Mouse (Mus musculus) testis, postnatal 10 days (tissue): Measurements from ENCODE around the gene Hist2h2be.
"Not testable (repeated sequence)": the region's sequence is repeated elsewhere in the genome, so short reads cannot be mapped to it uniquely, and the experiment has no call there.

Source experiments
- DNase-seq: peaks from one replicate; pipeline ENCODE4 v3.0.0; 2021; ENCODE audit warnings: low spot score

The Hist2h2be gene

GRCm38 (mm10) chr3:96262979-96263550 lies 42.1 kb downstream of the Hist2h2be start, which contains the start of gene Hist2h4:
Hist2h4 (minus strand) TSS chr3:96263311.
- peak; percentile 90 for DNase-seq

- DNase-seq = peak; percentile 58
Measured at GRCm38 (mm10) chr3:96263558-96264403, 42.9 kb downstream of the Hist2h2be start.

DNA sequence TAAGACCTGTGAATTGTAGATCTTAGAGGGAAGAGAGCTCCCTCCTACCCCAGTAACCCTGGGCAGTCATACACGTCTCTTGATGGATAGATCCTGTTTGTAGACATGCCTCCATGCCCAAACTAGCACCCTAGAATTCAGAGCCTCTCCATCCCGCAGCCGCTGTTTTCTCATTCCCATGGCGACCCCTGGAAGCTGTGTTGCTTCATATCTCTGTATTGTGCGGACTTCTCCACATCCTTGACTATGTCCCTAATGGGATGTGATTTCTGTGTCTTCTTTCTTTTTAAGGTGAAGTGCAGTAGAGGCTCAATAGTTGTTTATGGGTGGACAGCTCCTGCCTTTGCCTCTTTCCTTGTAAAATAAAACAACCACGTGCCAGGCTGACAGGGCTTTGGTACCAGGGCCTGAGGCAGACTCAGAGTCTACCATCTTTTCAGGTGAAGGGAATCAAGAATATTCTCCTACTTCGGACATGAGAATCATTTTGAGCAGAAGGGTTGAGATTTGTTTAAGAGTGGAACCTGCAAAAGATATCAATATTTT lies 43.6 kb downstream of the Hist2h2be start:
- no peak for DNase-seq

DNA sequence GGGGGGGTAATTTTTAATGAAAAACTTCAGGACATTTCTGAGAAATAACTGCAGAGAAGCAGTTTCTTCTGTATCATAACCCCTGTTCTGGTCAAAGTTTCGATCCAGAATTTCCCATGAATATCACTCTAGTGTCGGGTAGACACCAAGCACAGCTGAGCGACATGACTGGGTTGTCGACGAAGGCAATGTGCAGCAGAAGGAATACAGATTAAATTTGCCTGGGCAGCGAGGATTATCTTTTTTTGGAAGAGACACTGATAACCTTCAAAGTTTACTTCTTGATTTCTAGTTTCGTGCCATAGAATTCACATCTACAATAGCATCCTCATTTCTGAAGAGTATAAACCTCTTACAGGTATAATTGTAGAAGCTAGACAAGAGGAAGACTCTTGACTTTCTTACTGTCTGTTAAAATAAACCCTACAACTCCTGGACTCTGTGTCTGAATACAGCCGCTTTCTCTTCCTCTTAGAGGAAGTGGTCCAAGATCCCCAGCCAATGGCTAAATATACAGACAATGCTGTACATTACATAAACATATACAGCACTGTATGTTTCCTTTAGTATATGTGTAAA lies 45.3 kb downstream of the Hist2h2be start:
- no peak for DNase-seq

GRCm38 (mm10) chr3:96267541-96267940 lies 46.6 kb downstream of the Hist2h2be start:
- no peak for DNase-seq

DNA sequence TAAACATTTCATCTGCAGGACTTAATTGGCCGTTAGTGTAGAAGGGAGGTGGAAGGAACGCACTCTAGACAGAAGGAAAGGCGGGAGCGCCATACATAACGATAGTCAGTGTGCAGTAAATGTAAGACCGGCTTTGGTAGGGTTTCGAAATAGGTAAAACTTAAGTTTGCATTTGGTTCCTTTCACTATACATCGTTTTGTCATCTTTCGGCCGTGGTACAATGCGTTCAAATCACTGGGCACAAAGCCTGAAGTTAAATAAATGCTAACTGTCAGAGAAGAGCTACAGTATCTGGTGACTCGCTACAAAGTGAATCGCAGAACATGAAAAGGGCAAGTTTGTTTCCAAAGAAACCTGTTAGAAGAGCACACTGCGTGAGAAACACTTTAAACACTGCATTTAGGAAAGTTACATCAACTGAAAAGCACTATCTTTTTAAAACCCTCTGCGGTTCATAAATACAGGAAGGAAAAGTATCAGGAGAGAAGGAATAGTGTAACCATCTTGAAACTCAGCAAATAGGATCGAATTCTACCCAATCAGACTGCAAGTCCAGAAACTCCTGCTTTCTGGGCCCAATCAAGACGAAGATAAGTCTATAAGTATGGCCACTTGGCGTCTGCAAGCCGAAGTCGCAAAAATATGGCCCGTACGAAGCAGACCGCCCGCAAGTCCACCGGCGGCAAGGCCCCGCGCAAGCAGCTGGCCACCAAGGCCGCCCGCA lies 47.3 kb downstream of the Hist2h2be start, which contains the start of gene Hist2h3b:
Gene Hist2h3b, plus strand, starts transcription at position 604 of the 725 bp plus-strand sequence.
- peak; percentile 79 for DNase-seq

- DNase-seq = not testable (repeated sequence)
Measured at GRCm38 (mm10) chr3:96268776-96269378, 48.0 kb downstream of the Hist2h2be start.

DNA sequence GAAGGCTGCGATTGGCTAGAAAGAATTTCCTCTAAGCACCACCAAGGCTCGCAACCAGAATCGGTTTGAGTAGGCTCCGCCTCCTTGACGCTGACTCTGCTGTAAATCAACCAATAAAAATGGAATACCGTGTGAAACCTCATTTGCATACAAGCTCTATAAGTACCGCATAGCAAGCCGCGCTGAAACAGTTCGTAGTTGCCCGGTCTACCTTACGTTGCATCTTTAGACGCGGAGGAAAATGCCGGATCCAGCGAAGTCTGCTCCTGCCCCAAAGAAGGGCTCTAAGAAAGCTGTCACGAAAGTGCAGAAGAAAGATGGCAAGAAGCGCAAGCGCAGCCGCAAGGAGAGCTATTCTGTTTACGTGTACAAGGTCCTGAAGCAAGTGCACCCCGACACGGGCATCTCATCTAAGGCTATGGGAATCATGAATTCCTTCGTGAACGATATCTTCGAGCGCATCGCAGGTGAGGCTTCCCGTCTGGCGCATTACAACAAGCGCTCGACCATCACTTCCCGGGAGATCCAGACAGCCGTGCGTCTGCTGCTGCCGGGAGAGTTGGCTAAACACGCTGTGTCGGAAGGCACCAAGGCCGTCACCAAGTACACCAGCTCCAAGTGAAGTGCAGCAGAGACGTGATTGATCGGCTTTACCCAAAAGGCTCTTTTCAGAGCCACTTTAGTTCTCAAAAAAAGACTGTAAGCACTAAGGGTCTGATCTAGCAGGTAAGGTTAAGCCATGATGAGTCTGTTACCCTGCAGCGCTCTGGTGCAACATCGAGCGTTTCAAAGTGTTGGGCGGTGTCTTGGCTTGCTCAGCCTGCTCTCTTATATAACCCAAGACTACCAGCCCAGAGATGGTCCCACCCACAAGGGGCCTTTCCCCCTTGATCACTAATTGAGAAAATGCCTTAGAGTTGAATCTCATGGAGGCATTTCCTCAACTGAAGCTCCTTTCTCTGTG lies 48.9 kb downstream of the Hist2h2be start, which contains the start of gene Hist2h2bb:
Gene Hist2h2bb, plus strand, starts transcription at position 242 of the 964 bp plus-strand sequence.
- DNase-seq = peak; percentile 84
